Mouse (Mus musculus) natural killer cell, adult 2 months (primary cell): ENCODE measurements around the gene Gm4305.
"Not testable (repeated sequence)": the region's sequence is repeated elsewhere in the genome, so short reads cannot be mapped to it uniquely, and the experiment has no call there.

ENCODE experiments used
- DNase-seq, 2 experiments: peaks; one replicate each; pipeline ENCODE4 v3.0.0; 2022; ENCODE audit warnings: low spot score in 2 of 2

Gene Gm4305

DNA sequence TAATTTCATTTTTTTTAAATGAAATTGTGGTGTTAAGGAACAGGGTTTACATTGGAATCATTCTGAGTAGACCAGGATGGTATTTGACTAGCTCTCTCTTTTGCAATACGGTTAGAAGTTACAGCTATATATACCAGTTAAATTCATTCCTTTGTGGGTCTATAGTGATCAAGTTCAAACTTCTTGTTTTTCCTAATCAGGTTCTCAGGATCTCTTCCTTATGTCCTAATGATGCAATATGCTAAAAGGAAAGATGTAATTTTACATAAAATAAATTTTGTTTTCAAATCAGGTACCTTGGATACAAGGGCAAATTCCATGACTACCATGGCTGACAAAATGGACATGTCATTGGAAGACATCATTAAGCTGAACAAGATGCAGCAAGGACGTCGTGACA is at the start of gene Gm4305:
Gm4305 (plus strand) TSS at position 301 of the 400 bp plus-strand sequence.
- DNase-seq: not testable (repeated sequence)

DNA sequence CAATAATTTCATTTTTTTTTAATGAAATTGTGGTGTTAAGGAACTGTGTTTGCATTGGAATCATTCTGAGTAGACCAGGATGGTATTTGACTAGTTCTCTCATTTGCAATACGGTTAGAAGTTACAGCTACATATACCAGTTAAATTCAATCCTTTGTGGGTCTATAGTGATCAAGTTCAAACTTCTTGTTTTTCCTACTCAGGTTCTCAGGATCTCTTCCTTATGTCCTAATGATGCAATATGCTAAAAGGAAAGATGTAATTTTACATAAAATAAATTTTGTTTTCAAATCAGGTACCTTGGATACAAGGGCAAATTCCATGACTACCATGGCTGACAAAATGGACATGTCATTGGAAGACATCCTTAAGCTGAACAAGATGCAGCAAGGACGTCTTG is 15.5 kb upstream of the Gm4305 start, which contains the start of gene Gm4301:
Gm4301 (plus strand) TSS at position 301 of the 400 bp plus-strand sequence.
- DNase-seq: not testable (repeated sequence)

- not testable (repeated sequence) for DNase-seq
These were observed 10.4 kb upstream of the Gm4305 start, which contains the start of gene Gm4302 for GRCm38 (mm10) chr10:100340536-100340935. Gm4302 (plus strand) TSS chr10:100340836.

DNA sequence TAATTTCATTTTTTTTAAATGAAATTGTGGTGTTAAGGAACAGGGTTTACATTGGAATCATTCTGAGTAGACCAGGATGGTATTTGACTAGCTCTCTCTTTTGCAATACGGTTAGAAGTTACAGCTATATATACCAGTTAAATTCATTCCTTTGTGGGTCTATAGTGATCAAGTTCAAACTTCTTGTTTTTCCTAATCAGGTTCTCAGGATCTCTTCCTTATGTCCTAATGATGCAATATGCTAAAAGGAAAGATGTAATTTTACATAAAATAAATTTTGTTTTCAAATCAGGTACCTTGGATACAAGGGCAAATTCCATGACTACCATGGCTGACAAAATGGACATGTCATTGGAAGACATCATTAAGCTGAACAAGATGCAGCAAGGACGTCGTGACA is 5.2 kb upstream of the Gm4305 start, which contains the start of gene Gm4303:
Gm4303 (plus strand) TSS at position 301 of the 400 bp plus-strand sequence.
- not testable (repeated sequence) for DNase-seq

GRCm38 (mm10) chr10:100356841-100357240 is 5.9 kb downstream of the Gm4305 start:
- peak in 1 of 2 experiments; percentile 0 for DNase-seq

GRCm38 (mm10) chr10:100361038-100361437 is 10.1 kb downstream of the Gm4305 start, which contains the start of gene Gm4307:
Gm4307 (plus strand) TSS chr10:100361338.
- not testable (repeated sequence) for DNase-seq

GRCm38 (mm10) chr10:100382460-100382859 is 31.6 kb downstream of the Gm4305 start, which contains the start of gene Gm4312:
Gm4312 (minus strand) TSS chr10:100382560.
- DNase-seq: not testable (repeated sequence)
